Mouse (Mus musculus): ENCODE measurements around the gene Atp2a1. TPM values are rescaled to one million over a fixed set of nuclear protein-coding genes. Genes with fewer than 3 reads are reported as not detected.

Atp2a1 gene
- polyA plus RNA-seq, 1 experiment from 2014 or later, result 0.57 TPM

DNA sequence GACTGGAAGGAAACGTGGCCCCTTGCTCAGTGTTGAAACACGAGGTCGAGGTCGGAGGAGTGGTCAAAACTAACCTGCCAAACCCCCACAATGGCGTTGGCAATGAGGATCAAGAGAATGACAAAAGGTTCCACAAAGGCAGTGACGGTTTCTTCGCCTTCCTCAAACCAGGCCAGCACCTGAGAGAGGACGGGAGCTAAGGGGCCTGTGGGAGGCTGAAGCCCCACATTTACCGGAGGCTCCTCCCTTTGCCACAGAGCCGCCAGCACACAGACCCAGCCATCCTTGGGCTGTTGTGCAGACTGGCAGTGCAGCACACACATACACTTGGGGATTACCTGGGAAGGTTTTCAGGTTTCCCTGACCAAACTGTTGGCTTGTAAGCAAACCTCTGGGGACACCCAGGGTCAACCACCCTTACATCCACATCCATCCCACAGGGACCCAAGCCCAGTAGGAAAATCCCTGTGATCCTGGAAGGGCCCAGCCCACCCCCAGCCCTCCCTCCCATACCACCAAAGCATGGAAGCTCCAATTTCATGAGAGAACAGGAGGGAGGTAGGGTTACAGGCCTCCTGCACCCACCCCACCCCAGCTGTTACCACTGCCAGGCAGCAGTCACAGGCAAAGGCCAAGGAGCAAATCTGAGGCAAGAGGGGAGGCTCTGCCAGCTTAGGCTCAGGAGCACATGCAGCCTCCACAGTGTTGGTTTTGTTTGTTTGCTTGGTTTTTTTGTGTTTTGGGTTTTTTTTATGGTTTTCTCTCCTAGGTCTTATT is 2.1 kb downstream of the Atp2a1 start:
- H3K4me3 ChIP-seq, result no peak overlapping the region
- H3K9me3 ChIP-seq, result no peaks in the 10 kb centered on the region
- ATAC-seq (ENCODE audit: low FRiP score, low read depth), result no peak
- no peak overlapping the region for H3K27ac ChIP-seq (replicated peaks)
- H3K9ac ChIP-seq (replicated peaks), result no peak overlapping the region
- no peaks in the 10 kb centered on the region; the same call in 1 of the 2 replicates for H3K36me3 ChIP-seq
- H3K4me1 ChIP-seq, result no peaks in the 10 kb centered on the region
- WGBS, result 64% methylated on average over 10 of the region's 10 CpGs
- H3K27me3 ChIP-seq, result 0 out of 2 replicates have a peak, but pooled peaks cover 3% of the 10 kb centered on the region
- no peak overlapping the region for H3K4me2 ChIP-seq (replicated peaks)

DNA sequence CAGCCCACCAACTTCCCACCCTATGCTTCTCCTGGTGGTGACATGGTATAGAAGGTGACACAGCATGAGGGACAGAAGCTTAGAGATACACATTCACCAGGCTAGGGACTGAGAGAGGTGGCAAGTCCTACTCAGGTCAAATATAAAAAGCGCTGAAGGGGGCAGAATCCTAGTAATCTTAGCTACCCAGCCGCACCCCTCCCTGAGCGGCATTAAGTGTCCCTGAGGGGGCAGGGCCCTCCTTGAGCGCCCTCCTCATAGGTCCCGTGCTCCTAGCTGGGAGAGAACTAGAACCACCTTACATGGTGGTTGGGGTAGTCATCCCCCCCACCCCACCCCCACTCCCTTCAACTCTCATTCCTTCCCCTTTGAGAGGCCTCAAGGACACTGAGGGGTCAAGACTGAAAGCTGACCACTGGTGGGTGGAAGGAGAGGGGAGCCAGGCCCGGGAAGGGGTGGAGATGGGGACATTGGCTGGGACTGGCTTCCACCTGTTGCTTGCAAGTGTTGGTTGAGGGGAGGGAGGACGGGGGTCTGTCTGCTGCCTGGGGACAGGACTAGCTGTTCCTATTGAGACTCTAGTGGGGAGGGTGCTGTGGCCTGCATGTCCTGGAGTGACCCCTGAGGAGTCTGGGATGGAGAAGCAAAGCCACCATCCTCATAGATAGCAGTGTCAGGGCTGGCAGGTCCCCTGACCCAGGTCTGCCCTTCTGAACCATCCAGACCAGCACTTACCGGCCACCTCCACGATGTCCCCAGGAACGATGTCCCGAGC is 3.9 kb downstream of the Atp2a1 start:
- no peak overlapping the region for H3K4me3 ChIP-seq
- 85% methylated on average over 11 of the region's 11 CpGs for WGBS
- H3K9me3 ChIP-seq, result no peaks in the 10 kb centered on the region
- 0 out of 2 replicates have a peak, but pooled peaks cover 3% of the 10 kb centered on the region for H3K27me3 ChIP-seq
- H3K4me1 ChIP-seq, result no peaks in the 10 kb centered on the region
- H3K27ac ChIP-seq (replicated peaks), result no peak overlapping the region
- no peak overlapping the region for H3K9ac ChIP-seq (replicated peaks)
- no peaks in the 10 kb centered on the region for H3K36me3 ChIP-seq
- no peak for ATAC-seq (ENCODE audit: low FRiP score, low read depth)
- H3K4me2 ChIP-seq (replicated peaks), result no peak overlapping the region

DNA sequence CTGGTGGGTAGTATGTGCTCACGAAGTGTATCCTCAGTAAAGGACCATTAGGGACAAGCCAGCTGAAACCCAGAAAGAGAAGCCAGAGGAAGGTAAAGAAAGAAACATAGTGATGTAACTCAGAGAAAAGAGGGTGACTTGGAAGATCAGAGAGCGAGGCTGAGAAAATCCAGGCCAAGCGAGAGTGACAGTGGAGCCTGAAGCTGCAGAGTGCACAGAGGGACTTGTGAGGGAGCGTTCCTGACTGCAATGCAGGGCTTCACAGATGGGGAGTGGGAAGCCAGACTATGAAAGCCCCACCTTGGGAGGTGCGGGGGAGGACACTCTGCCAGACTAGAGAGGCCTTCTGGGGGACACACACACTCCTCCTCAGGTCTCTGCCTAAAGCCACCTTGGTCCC is 4.7 kb downstream of the Atp2a1 start:
- Histone ChIP-seq H3K9ac (replicated peaks) (no peak overlapping the region), H3K27me3 (0 out of 2 replicates have a peak, but pooled peaks cover 3% of the 10 kb centered on the region), H3K36me3 (no peaks in the 10 kb centered on the region), H3K4me2 (replicated peaks) (no peak overlapping the region), H3K27ac (replicated peaks) (no peak overlapping the region), H3K9me3 (no peaks in the 10 kb centered on the region), H3K4me1 (no peaks in the 10 kb centered on the region), H3K4me3 (no peak overlapping the region)
- WGBS, result 78% methylated on average over 5 of the region's 5 CpGs
- ATAC-seq (ENCODE audit: low FRiP score, low read depth), result no peak

DNA sequence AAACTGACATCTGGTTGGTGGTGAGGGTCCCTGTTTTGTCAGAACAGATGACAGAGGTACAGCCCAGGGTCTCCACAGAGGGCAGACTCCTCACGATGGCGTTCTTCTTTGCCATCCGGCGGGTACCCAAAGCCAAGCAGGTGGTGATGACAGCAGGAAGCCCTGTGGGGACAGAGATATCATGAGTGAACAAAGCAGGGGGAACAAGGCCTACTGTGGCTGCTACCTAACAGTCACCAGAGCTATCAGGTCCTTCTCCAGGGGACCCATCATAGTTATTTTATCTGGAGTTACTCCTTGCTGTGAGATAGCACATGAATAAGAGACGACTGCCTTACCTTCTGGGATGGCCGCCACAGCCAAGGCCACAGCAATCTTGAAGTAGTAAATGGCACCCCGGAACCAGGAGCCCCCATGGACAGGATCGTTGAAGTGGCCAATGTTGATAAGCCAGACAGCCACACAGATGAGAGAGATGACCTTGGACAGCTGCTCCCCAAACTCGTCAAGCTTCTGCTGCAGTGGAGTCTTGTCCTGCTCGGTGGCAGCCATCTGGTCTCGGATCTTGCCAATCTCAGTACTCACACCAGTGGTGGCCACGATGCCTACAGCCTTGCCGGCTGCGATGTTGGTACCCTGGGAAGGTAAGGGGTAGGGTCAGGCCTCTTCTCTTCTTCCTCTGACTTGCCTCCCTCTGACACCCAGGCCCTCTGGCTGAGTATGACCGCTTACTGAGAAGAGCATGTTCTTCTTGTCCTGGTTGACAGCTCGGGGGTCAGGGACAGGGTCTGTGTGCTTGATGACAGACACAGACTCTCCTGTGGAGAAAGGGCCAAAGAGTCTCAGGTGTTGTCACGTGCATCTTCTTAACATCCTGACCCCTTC is 6.3 kb downstream of the Atp2a1 start:
- Histone ChIP-seq H3K9me3 (no peaks in the 10 kb centered on the region), H3K4me3 (no peak overlapping the region), H3K9ac (replicated peaks) (no peak overlapping the region), H3K27ac (replicated peaks) (no peak overlapping the region), H3K4me1 (no peaks in the 10 kb centered on the region), H3K36me3 (no peaks in the 10 kb centered on the region), H3K4me2 (replicated peaks) (no peak overlapping the region), H3K27me3 (0 out of 2 replicates have a peak, but pooled peaks cover 3% of the 10 kb centered on the region)
- ATAC-seq (ENCODE audit: low FRiP score, low read depth), result no peak
- WGBS, result 91% methylated on average over 17 of the region's 17 CpGs

DNA sequence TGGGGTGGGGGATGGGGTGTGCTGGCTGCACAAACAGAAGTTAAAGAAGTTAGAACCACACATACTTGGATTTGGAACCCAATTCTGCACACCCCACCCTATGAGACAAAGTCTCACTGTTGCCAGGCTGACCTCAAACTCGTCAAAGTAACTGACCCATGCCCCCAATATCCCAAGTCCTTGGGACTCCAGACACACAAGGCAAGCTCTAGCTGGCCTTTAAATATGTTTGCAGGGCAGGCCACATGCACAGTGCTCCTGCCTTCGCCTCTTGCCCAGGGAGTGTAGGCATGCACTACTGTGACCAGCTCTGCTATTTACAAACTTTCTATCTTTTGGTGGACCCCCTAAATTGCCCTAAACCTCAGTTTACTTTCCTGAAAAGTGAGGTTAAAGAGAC is 7.7 kb downstream of the Atp2a1 start:
- ATAC-seq (ENCODE audit: low FRiP score, low read depth), result no peak
- H3K9me3 ChIP-seq, result no peaks in the 10 kb centered on the region
- WGBS, result 80% methylated on average over 2 of the region's 2 CpGs

DNA sequence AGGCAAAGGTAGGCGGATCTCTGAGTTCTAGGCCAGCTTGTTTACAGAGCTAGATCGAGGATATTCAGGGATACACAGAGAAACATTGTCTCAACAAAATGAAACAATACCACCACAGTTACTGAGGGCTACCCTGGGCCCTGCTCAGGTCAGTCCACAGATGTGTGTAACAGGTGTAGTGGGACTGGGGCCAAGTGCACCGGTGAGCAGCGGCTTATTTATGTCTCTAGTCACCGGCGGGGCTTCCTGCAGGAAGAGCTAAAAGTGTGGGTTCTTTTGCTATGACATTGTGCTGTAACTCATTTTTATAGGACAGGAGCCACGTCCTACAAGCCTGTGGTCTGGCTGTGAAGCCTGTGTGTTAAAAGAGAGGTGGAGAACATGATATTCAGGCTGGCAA is 9.0 kb downstream of the Atp2a1 start:
- Histone ChIP-seq H3K9me3 (no peaks in the 10 kb centered on the region), H3K4me3 (no peak overlapping the region), H3K36me3 (no peaks in the 10 kb centered on the region), H3K27me3 (no peaks in the 10 kb centered on the region), H3K9ac (replicated peaks) (no peak overlapping the region), H3K27ac (replicated peaks) (no peak overlapping the region), H3K4me2 (replicated peaks) (no peak overlapping the region), H3K4me1 (no peaks in the 10 kb centered on the region)
- no peak for ATAC-seq (ENCODE audit: low FRiP score, low read depth)
- 91% methylated on average over 7 of the region's 7 CpGs for WGBS

More for the DNA sequence above, 7.7 kb downstream of the Atp2a1 start:
- Histone ChIP-seq H3K27me3 (no peaks in the 10 kb centered on the region), H3K4me3 (no peak overlapping the region), H3K27ac (replicated peaks) (no peak overlapping the region), H3K4me1 (no peaks in the 10 kb centered on the region), H3K4me2 (replicated peaks) (no peak overlapping the region), H3K9ac (replicated peaks) (no peak overlapping the region), H3K36me3 (no peaks in the 10 kb centered on the region)

DNA sequence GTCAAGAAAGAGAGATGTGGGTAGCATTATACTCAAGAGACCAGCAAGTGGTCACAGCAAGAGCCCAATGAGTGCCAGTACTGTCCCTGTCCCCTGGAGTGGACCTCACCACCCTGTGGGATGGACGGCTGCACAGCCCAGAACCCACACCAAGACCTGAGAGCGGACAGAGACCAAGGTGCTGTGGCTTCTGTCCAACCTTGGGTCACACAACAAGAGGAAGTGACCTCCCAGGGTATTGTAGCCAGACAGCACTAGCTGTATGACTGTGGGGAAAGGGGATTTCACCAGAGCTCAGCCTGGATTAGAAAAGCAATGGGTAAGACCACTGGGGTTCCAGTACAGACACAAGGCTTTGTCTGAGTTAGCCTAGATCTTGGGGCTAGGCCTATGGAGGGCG is 10.7 kb downstream of the Atp2a1 start:
- Histone ChIP-seq H3K36me3 (peaks cover 7% of the 10 kb centered on the region), H3K9me3 (no peaks in the 10 kb centered on the region), H3K4me2 (replicated peaks) (no peak overlapping the region), H3K4me3 (no peak overlapping the region), H3K27me3 (no peaks in the 10 kb centered on the region), H3K4me1 (no peaks in the 10 kb centered on the region), H3K27ac (replicated peaks) (no peak overlapping the region), H3K9ac (replicated peaks) (no peak overlapping the region)
- no peak for ATAC-seq (ENCODE audit: low FRiP score, low read depth)
- WGBS, result 91% methylated on average over 3 of the region's 3 CpGs

DNA sequence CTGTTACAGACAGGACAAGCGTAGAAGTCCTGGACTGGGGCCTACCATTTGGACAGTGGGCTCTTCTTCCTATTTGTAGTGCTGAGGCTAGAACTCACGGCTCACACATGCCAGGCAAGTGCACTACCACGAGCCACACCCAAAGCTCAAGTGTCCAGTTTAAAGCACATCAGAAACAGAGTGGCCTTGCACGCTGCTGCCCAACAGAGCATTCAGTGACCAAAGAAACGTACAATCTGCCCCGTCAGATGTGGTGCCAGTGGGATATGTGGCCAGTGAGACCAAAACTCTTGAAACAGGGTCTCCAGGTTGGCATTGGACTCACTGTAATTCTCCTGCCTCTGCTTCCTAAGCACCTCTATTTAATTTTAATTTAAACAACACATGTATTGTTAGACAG is 12.3 kb downstream of the Atp2a1 start:
- H3K4me3 ChIP-seq, result no peak overlapping the region

DNA sequence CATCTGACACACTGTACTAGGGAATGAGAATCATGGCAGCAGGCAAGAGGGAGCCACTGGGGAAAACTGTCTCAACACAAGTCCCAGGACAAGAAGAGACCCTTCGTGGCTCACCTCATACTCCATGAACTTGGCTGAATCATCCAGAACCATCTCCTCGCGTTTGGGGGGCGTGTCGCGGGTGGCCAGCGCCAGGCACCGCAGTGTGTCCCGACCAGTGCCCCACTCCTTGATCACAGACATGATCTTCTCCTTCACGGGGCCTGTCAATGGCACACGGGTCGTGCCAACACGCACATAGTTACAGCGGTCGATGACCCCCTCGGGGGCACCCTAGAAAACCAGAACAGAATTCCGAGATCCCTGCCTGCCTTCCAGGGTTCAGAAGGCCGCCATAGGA is 12.9 kb downstream of the Atp2a1 start:
- Histone ChIP-seq H3K9me3 (no peaks in the 10 kb centered on the region), H3K9ac (replicated peaks) (no peak overlapping the region), H3K27ac (replicated peaks) (no peak overlapping the region), H3K4me3 (no peak overlapping the region), H3K27me3 (no peaks in the 10 kb centered on the region), H3K4me1 (no peaks in the 10 kb centered on the region), H3K4me2 (replicated peaks) (no peak overlapping the region), H3K36me3 (peaks cover 22% of the 10 kb centered on the region)
- no peak for ATAC-seq (ENCODE audit: low FRiP score, low read depth)
- 91% methylated on average over 18 of the region's 18 CpGs for WGBS

More for the DNA sequence above, 12.3 kb downstream of the Atp2a1 start:
- H3K9me3 ChIP-seq, result no peaks in the 10 kb centered on the region
- WGBS, result 94% methylated on average over 6 of the region's 6 CpGs
- no peak for ATAC-seq (ENCODE audit: low FRiP score, low read depth)
- no peak overlapping the region for H3K9ac ChIP-seq (replicated peaks)
- H3K4me2 ChIP-seq (replicated peaks), result no peak overlapping the region
- no peaks in the 10 kb centered on the region for H3K27me3 ChIP-seq
- H3K27ac ChIP-seq (replicated peaks), result no peak overlapping the region
- peaks cover 16% of the 10 kb centered on the region for H3K36me3 ChIP-seq
- H3K4me1 ChIP-seq, result no peaks in the 10 kb centered on the region

DNA sequence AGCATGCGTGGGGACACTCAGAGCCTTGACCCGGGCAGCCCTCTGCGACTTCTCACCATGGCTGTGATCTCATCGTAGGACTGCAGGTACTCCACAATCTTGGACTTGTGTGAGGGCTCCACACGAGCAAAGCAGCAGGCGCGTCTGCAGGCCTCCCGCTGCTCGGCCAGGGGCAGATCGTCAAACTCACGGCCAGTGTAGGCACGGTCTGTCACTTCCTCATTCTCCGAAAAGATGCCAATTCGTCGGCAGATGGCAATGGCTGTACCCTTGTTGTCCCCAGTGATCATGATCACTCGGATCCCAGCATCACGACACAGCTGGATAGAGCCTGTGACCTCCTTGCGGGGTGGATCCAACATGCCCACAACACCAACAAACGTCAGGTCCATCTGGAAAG is 14.4 kb downstream of the Atp2a1 start:
- no peak for ATAC-seq (ENCODE audit: low FRiP score, low read depth)
- no peaks in the 10 kb centered on the region for H3K4me1 ChIP-seq
- WGBS, result 92% methylated on average over 19 of the region's 19 CpGs
- H3K27me3 ChIP-seq, result no peaks in the 10 kb centered on the region
- H3K4me3 ChIP-seq, result no peak overlapping the region
- H3K27ac ChIP-seq (replicated peaks), result no peak overlapping the region
- no peak overlapping the region for H3K9ac ChIP-seq (replicated peaks)
- H3K4me2 ChIP-seq (replicated peaks), result no peak overlapping the region
- peaks cover 33% of the 10 kb centered on the region for H3K36me3 ChIP-seq
- no peaks in the 10 kb centered on the region for H3K9me3 ChIP-seq

DNA sequence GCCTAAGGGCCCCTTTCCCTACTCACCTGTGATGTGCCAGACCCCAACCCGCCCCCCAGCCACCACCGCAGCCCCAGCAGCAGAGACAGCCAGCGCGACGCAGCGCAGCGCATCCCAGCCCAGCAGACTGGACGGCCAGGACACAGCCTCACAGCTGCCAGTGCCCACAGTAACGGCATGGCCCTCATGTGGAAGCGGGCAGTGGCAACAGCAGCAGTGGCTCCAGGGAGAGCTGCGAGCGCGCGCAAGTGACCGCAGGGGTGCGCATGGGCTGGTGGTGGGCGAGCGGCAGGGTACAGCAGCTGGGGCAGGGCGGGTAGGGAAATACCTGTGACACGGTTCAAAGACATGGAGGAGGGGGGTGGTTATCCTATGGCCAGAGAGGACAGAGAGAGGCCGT is 16.7 kb downstream of the Atp2a1 start:
- Histone ChIP-seq H3K4me3 (no peak overlapping the region), H3K27me3 (no peaks in the 10 kb centered on the region), H3K4me1 (no peaks in the 10 kb centered on the region), H3K36me3 (peaks cover 38% of the 10 kb centered on the region), H3K9me3 (no peaks in the 10 kb centered on the region), H3K27ac (replicated peaks) (no peak overlapping the region), H3K9ac (replicated peaks) (no peak overlapping the region), H3K4me2 (replicated peaks) (no peak overlapping the region)
- 91% methylated on average over 21 of the region's 21 CpGs for WGBS
- ATAC-seq (ENCODE audit: low FRiP score, low read depth), result no peak
